Comparison of ENCODE assay signal across 29 mouse cellular contexts in genomic region chr1:38658933-38659553, GRCm38 (mm10). TPM values are rescaled to one million over a fixed set of nuclear protein-coding genes. Genes with fewer than 3 reads are reported as not detected.
DNase-seq lines count a peak whose midpoint lies in the region; ATAC-seq lines count a peak whose summit lies in the region.
"Had no signal": no experiment of that assay in that cellular context is flagged by ENCODE, and none has a peak within 500 bp of the region (broad histone marks: within the 10 kb centered on the region; RNA-seq: fewer than 3 reads in every experiment).

No protein-coding gene starts in this region.

- no peak overlapping the region for H3K9ac ChIP-seq in embryonic facial prominence, embryonic 15.5 days
- H3K9ac ChIP-seq in limb, embryonic 13.5 days: no peak overlapping the region
- H3K9ac ChIP-seq: embryonic facial prominence, embryonic 12.5 days; forebrain, embryonic 12.5 days; heart, embryonic 12.5 days; hindbrain, embryonic 15.5 days; intestine, embryonic 15.5 days; midbrain, embryonic 13.5 days; neural tube, embryonic 13.5 days had no signal

- ATAC-seq in embryonic facial prominence, embryonic 15.5 days (ENCODE audit: insufficient number of reproducible peaks, low FRiP score, low TSS enrichment, low read depth): no peak
- no peak for ATAC-seq in limb, embryonic 13.5 days (ENCODE audit: low FRiP score, low read depth)
- ATAC-seq: intestine, embryonic 15.5 days; midbrain, embryonic 13.5 days had no signal

- WGBS in embryonic facial prominence, embryonic 15.5 days: 38% methylated on average over 4 of the region's 4 CpGs
- 25% methylated on average over 4 of the region's 4 CpGs for WGBS in limb, embryonic 13.5 days

- 0 out of 2 replicates have a peak overlapping the region, but pooled peaks have one; percentile 48 for H3K27ac ChIP-seq in embryonic facial prominence, embryonic 15.5 days (replicated peaks)
- H3K27ac ChIP-seq in limb, embryonic 13.5 days: peak overlapping the region; percentile 65
- H3K27ac ChIP-seq: embryonic facial prominence, embryonic 12.5 days; forebrain, embryonic 12.5 days; hindbrain, embryonic 10.5 days; hindbrain, embryonic 15.5 days; intestine, embryonic 15.5 days; layer of hippocampus, adult 2 months; midbrain, embryonic 13.5 days; neural tube, embryonic 13.5 days had no signal

- no peaks in the 10 kb centered on the region for H3K27me3 ChIP-seq in embryonic facial prominence, embryonic 15.5 days
- H3K27me3 ChIP-seq in limb, embryonic 13.5 days: no peaks in the 10 kb centered on the region
- H3K27me3 ChIP-seq: embryonic facial prominence, embryonic 12.5 days; forebrain, embryonic 12.5 days; heart, embryonic 12.5 days; hindbrain, embryonic 15.5 days; intestine, embryonic 15.5 days; midbrain, embryonic 13.5 days; neural tube, embryonic 13.5 days had no signal

- no peaks in the 10 kb centered on the region for H3K36me3 ChIP-seq in embryonic facial prominence, embryonic 15.5 days
- no peaks in the 10 kb centered on the region for H3K36me3 ChIP-seq in limb, embryonic 13.5 days
- H3K36me3 ChIP-seq: embryonic facial prominence, embryonic 12.5 days; forebrain, embryonic 12.5 days; heart, embryonic 12.5 days; hindbrain, embryonic 10.5 days; hindbrain, embryonic 15.5 days; intestine, embryonic 15.5 days; midbrain, embryonic 13.5 days; neural tube, embryonic 13.5 days had no signal

- H3K4me2 ChIP-seq in embryonic facial prominence, embryonic 15.5 days (replicated peaks): no peak overlapping the region
- H3K4me2 ChIP-seq in limb, embryonic 13.5 days (replicated peaks): no peak overlapping the region
- H3K4me2 ChIP-seq: embryonic facial prominence, embryonic 12.5 days; forebrain, embryonic 12.5 days; heart, embryonic 12.5 days; hindbrain, embryonic 15.5 days; intestine, embryonic 15.5 days; liver, embryonic 11.5 days; midbrain, embryonic 13.5 days; neural tube, embryonic 13.5 days had no signal

- no peak overlapping the region for H3K4me3 ChIP-seq in embryonic facial prominence, embryonic 15.5 days (replicated peaks)
- no peak overlapping the region for H3K4me3 ChIP-seq in limb, embryonic 13.5 days
- H3K4me3 ChIP-seq: embryonic facial prominence, embryonic 12.5 days; erythroblast, embryonic 14.5 days; forebrain, embryonic 12.5 days; heart, embryonic 12.5 days; hindbrain, embryonic 10.5 days; hindbrain, embryonic 15.5 days; intestine, embryonic 15.5 days; layer of hippocampus, adult 2 months; midbrain, embryonic 13.5 days; neural tube, embryonic 13.5 days had no signal

- H3K4me1 ChIP-seq in embryonic facial prominence, embryonic 15.5 days: peaks cover 37% of the 10 kb centered on the region
- peaks cover 44% of the 10 kb centered on the region for H3K4me1 ChIP-seq in limb, embryonic 13.5 days
- H3K4me1 ChIP-seq: forebrain, embryonic 12.5 days; heart, embryonic 12.5 days; hindbrain, embryonic 15.5 days; intestine, embryonic 15.5 days; midbrain, embryonic 13.5 days had no signal

- H3K9me3 ChIP-seq in embryonic facial prominence, embryonic 15.5 days (replicated peaks): no peaks in the 10 kb centered on the region
- H3K9me3 ChIP-seq in limb, embryonic 13.5 days: no peaks in the 10 kb centered on the region
- H3K9me3 ChIP-seq: embryonic facial prominence, embryonic 12.5 days; forebrain, embryonic 12.5 days; heart, embryonic 12.5 days; hindbrain, embryonic 10.5 days; hindbrain, embryonic 15.5 days; intestine, embryonic 15.5 days; midbrain, embryonic 13.5 days; neural tube, embryonic 13.5 days had no signal

- intact Hi-C loops in heart, postnatal 36 days (cut with DNase I): no loop called here

- DNase-seq in heart, adult 11 months: peak; percentile 9
- DNase-seq in heart, postnatal 36 days: no peak
- DNase-seq in CD4-positive, CD25-positive, alpha-beta regulatory T cell, adult 2 months (ENCODE audit: low read depth, low spot score): peak; percentile 18
- DNase-seq in lung, postnatal 4 days: no peak
- DNase-seq in cerebellum, adult 11 months: no peak
- DNase-seq in adrenal gland, adult 8-10 months: no peak
- DNase-seq: adrenal gland, postnatal 25 days; B cell, adult 2 months; cerebellum, adult 18-20 months; cerebellum, postnatal 10 days; gastrocnemius, postnatal 14 days; heart, adult 18-20 months; kidney, adult 2 months; kidney, postnatal 36 days; lung, postnatal 36 days; right cerebral cortex, postnatal 14 days had no signal

RNA-seq across cellular contexts. Expression of gene Aff3, which starts 5.7 kb away (rescaled TPM):
- total RNA-seq in heart, postnatal 36 days (2021): 1 to 10 TPM; 2.1 to 2.6 TPM
- 15.4 and 16.0 TPM in 2 replicates for polyA plus RNA-seq in embryonic facial prominence, embryonic 15.5 days (2015; fragmentation: Nextera tagmentation; extraction: Ambion mirVana)
- polyA plus RNA-seq in limb, embryonic 13.5 days (2015; fragmentation: Nextera tagmentation; extraction: Ambion mirVana): 20.6 and 24.9 TPM in 2 replicates
- 1 to 10 TPM; 3.0 to 5.3 (median 4.0) TPM for total RNA-seq in adrenal gland, adult 8-10 months (2022)

Comparison
In these comparisons a context has a peak if more than half of its experiments do, and no peak if none do; other contexts are left out.
1. DNase-seq: peak in heart, adult 11 months (single experiment) and CD4-positive, CD25-positive, alpha-beta regulatory T cell, adult 2 months (single experiment); none in heart, postnatal 36 days (0 of 2), lung, postnatal 4 days (0 of 2), cerebellum, adult 11 months (single experiment) and adrenal gland, adult 8-10 months (single experiment).